Mouse (Mus musculus) thymus, adult 2 months (tissue): ENCODE measurements at regions not wholly inside any gene's neighbourhood (a gene's known extent, or its start where the extent isn't known, plus 50 kb on each side); places are given as distances from the start of the nearest gene placed in this dataset.
A peak's percentile ranks its signal among the peaks of the same experiment; 100 is the strongest.

Experiments used
- DNase-seq: peaks from one replicate; pipeline ENCODE4 v3.0.0; 2021
- H3K27ac ChIP-seq: fragments of 200-500 bp; 2 replicates; pipeline ENCODE4 v1.5.1; 2012; ENCODE audit warnings: low read length, control low read depth; ENCODE audit not compliant: control insufficient read depth, insufficient read depth
- H3K27me3 ChIP-seq: fragments of 200-500 bp; 2 replicates; pipeline ENCODE4 v1.6.1; 2012; ENCODE audit warnings: mild to moderate bottlenecking, low read length, moderate library complexity, mixed read lengths; ENCODE audit not compliant: control insufficient read depth, insufficient read depth
- H3K36me3 ChIP-seq: fragments of 200-500 bp; 2 replicates; pipeline ENCODE4 v1.6.1; 2012; ENCODE audit warnings: mild to moderate bottlenecking, low read length, moderate library complexity; ENCODE audit not compliant: control insufficient read depth, insufficient read depth
- H3K4me1 ChIP-seq: fragments of 200-500 bp; replicated peaks from 2 replicates; pipeline ENCODE4 v1.6.1; 2012; ENCODE audit warnings: low read length; ENCODE audit not compliant: control insufficient read depth, insufficient read depth
- H3K4me3 ChIP-seq: fragments of 200-500 bp; 2 replicates; pipeline ENCODE4 v1.5.1; 2012; ENCODE audit warnings: mild to moderate bottlenecking, low read length, control low read depth, moderate library complexity; ENCODE audit not compliant: control insufficient read depth, insufficient read depth
- CTCF ChIP-seq: fragments of 200-500 bp; IDR thresholded peaks from 2 replicates; pipeline ENCODE4 v1.5.1; 2012; ENCODE audit warnings: mild to moderate bottlenecking, control low read depth, low read length, moderate library complexity, borderline replicate concordance; ENCODE audit not compliant: control insufficient read depth, poor library complexity, insufficient read depth; ENCODE audit errors: extremely low read depth
- POLR2A ChIP-seq: fragments of 200-500 bp; IDR thresholded peaks from 2 replicates; pipeline ENCODE4 v1.6.1; 2012; ENCODE audit warnings: mild to moderate bottlenecking, low read length, control low read depth, moderate library complexity; ENCODE audit not compliant: control insufficient read depth, poor library complexity, insufficient read depth; ENCODE audit errors: extremely low read depth
- WGBS: fragments of 180-500 bp; shearing (Covaris S2); methylation state at CpG from one replicate; pipeline ENCODE4 v1.1.7; 2018; 5-methylcytosine and 5-hydroxymethylcytosine counted together

- no peak overlapping the region for H3K27ac ChIP-seq
- DNase-seq = no peak
- WGBS = 89% methylated on average over 5 of the region's 5 CpGs
These were observed 65.8 kb upstream of the Atp11b start for GRCm38 (mm10) chr3:35688111-35688510.

GRCm38 (mm10) chr3:35688781-35689180, 65.1 kb upstream of the Atp11b start:
- Histone ChIP-seq H3K4me1 (no peaks in the 10 kb centered on the region; the same call in 1 of the 2 replicates), H3K4me3 (no peak overlapping the region), H3K27ac (no peak overlapping the region), H3K27me3 (no peaks in the 10 kb centered on the region), H3K36me3 (no peaks in the 10 kb centered on the region)
- 10% methylated on average over 4 of the region's 4 CpGs for WGBS
- TF ChIP-seq CTCF (no peak), POLR2A (no peak)
- peak; percentile 54 for DNase-seq

More at GRCm38 (mm10) chr3:35688111-35688510, 65.8 kb upstream of the Atp11b start:
- no peak for TF ChIP-seq POLR2A
- TF ChIP-seq CTCF = no peak
- Histone ChIP-seq H3K4me3 (no peak overlapping the region), H3K36me3 (no peaks in the 10 kb centered on the region), H3K27me3 (no peaks in the 10 kb centered on the region), H3K4me1 (no peaks in the 10 kb centered on the region)

- Histone ChIP-seq H3K27ac (no peak overlapping the region), H3K4me3 (no peak overlapping the region), H3K4me1 (no peaks in the 10 kb centered on the region; the same call in 1 of the 2 replicates), H3K27me3 (no peaks in the 10 kb centered on the region), H3K36me3 (no peaks in the 10 kb centered on the region)
- DNase-seq = peak; percentile 90
- no peak for TF ChIP-seq POLR2A
- no peak for TF ChIP-seq CTCF
- 14% methylated on average over 6 of the region's 6 CpGs for WGBS
These were observed 60.9 kb upstream of the Atp11b start for GRCm38 (mm10) chr3:35693039-35693438.

- Histone ChIP-seq H3K36me3 (no peaks in the 10 kb centered on the region), H3K27me3 (no peaks in the 10 kb centered on the region), H3K4me3 (no peak overlapping the region), H3K27ac (no peak overlapping the region), H3K4me1 (no peaks in the 10 kb centered on the region; the same call in 1 of the 2 replicates)
- no peak for TF ChIP-seq CTCF
- TF ChIP-seq POLR2A = no peak
- no peak for DNase-seq
- 93% methylated on average over 12 of the region's 12 CpGs for WGBS
These were observed 60.4 kb upstream of the Atp11b start for GRCm38 (mm10) chr3:35693551-35693950.

GRCm38 (mm10) chr3:35694241-35694640, 59.7 kb upstream of the Atp11b start:
- Histone ChIP-seq H3K27me3 (no peaks in the 10 kb centered on the region), H3K4me1 (no peaks in the 10 kb centered on the region; the same call in 1 of the 2 replicates), H3K27ac (no peak overlapping the region), H3K4me3 (no peak overlapping the region), H3K36me3 (no peaks in the 10 kb centered on the region)
- no peak for DNase-seq
- no peak for TF ChIP-seq CTCF
- TF ChIP-seq POLR2A = no peak
- 94% methylated on average over 4 of the region's 4 CpGs for WGBS

GRCm38 (mm10) chr3:35695859-35696258, 58.0 kb upstream of the Atp11b start:
- no peak for TF ChIP-seq POLR2A
- TF ChIP-seq CTCF = no peak

GRCm38 (mm10) chr3:35699266-35699665, 54.6 kb upstream of the Atp11b start:
- Histone ChIP-seq H3K27me3 (no peaks in the 10 kb centered on the region), H3K36me3 (no peaks in the 10 kb centered on the region), H3K4me3 (no peak overlapping the region), H3K4me1 (no peaks in the 10 kb centered on the region), H3K27ac (no peak overlapping the region)
- whole genome bisulfite sequencing = 99% methylated on average over 2 of the region's 2 CpGs
- no peak for TF ChIP-seq CTCF
- no peak for TF ChIP-seq POLR2A
- DNase-seq = no peak

More at GRCm38 (mm10) chr3:35695859-35696258, 58.0 kb upstream of the Atp11b start:
- Histone ChIP-seq H3K27me3 (no peaks in the 10 kb centered on the region), H3K4me1 (no peaks in the 10 kb centered on the region; the same call in 1 of the 2 replicates), H3K4me3 (no peak overlapping the region), H3K36me3 (no peaks in the 10 kb centered on the region), H3K27ac (no peak overlapping the region)
- DNase-seq = no peak
- 24% methylated on average over 3 of the region's 3 CpGs for WGBS
